Mouse (Mus musculus): ENCODE data around the gene Atg101. TPM values are rescaled to one million over a fixed set of nuclear protein-coding genes. Genes with fewer than 3 reads are reported as not detected.

Gene Atg101
- total and polyA plus RNA-seq, 2 experiments from 2014 or later, result 52.3 to 75.3 TPM

GRCm38 (mm10) chr15:101300128-101300527 is 16.1 kb downstream of the Atg101 start:
- Histone ChIP-seq H3K27me3 (ENCODE audit: insufficient read depth, low read length) (no peaks in the 10 kb centered on the region), H3K9ac (replicated peaks; ENCODE audit: low read length) (no peak overlapping the region), H3K4me2 (ENCODE audit: low read depth, low read length) (no peak overlapping the region), H3K36me3 (ENCODE audit: insufficient read depth, low read length) (no peaks in the 10 kb centered on the region), H3K27ac (no peak overlapping the region), H3K4me3 (ENCODE audit: low read length) (no peak overlapping the region), H3K9me3 (ENCODE audit: low read length) (no peaks in the 10 kb centered on the region), H3K4me1 (ENCODE audit: insufficient read depth, low read length) (no peaks in the 10 kb centered on the region)
- DNase-seq (ENCODE audit: low spot score) (no peak), ATAC-seq (no peak)
- WGBS, result 79% methylated on average over 6 of the region's 6 CpGs
- no peak for TF ChIP-seq CTCF (IDR thresholded peaks at IDR 0.05; ENCODE audit: low read depth)

DNA sequence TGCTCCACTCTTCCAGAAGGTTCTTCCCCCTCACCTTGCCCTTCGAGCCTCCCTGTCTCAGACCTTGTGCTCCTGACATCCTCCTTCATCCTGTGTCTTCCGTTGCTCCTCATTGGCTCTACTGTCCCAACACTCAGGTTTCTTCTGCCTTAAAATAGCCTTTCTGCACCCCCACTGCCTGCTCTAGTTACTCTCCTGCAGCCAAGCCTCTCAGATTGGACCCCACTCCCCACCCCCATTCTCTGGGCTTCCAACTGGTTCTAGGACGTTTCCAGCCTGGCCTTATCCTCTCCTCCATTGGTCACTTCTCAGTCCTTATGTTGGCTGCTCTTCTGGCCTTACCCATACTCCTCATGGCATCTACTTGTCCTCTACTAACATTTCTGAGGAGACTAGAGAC is 18.1 kb downstream of the Atg101 start:
- no peaks in the 10 kb centered on the region for H3K27me3 ChIP-seq (ENCODE audit: insufficient read depth, low read length)
- H3K4me2 ChIP-seq (ENCODE audit: low read depth, low read length), result no peak overlapping the region
- H3K9me3 ChIP-seq (ENCODE audit: low read length), result no peaks in the 10 kb centered on the region
- H3K36me3 ChIP-seq (ENCODE audit: insufficient read depth, low read length), result no peaks in the 10 kb centered on the region
- H3K27ac ChIP-seq, result no peak overlapping the region
- TF ChIP-seq CTCF (IDR thresholded peaks at IDR 0.05; ENCODE audit: low read depth), result no peak
- no peak for ATAC-seq
- no peak for DNase-seq (ENCODE audit: low spot score)
- no peaks in the 10 kb centered on the region for H3K4me1 ChIP-seq (ENCODE audit: insufficient read depth, low read length)
- H3K9ac ChIP-seq (replicated peaks; ENCODE audit: low read length), result no peak overlapping the region
- H3K4me3 ChIP-seq (ENCODE audit: low read length), result no peak overlapping the region
- WGBS, result 81% methylated on average over 3 of the region's 3 CpGs

GRCm38 (mm10) chr15:101303830-101304229 is 19.8 kb downstream of the Atg101 start:
- Histone ChIP-seq H3K27ac (no peak overlapping the region), H3K4me1 (ENCODE audit: insufficient read depth, low read length) (no peaks in the 10 kb centered on the region), H3K36me3 (ENCODE audit: insufficient read depth, low read length) (no peaks in the 10 kb centered on the region), H3K27me3 (ENCODE audit: insufficient read depth, low read length) (no peaks in the 10 kb centered on the region), H3K4me3 (ENCODE audit: low read length) (no peak overlapping the region), H3K4me2 (ENCODE audit: low read depth, low read length) (no peak overlapping the region), H3K9ac (replicated peaks; ENCODE audit: low read length) (no peak overlapping the region), H3K9me3 (ENCODE audit: low read length) (no peaks in the 10 kb centered on the region)
- DNase-seq (ENCODE audit: low spot score) (no peak), ATAC-seq (no peak)
- TF ChIP-seq CTCF (IDR thresholded peaks at IDR 0.05; ENCODE audit: low read depth), result no peak
- 84% methylated on average over 4 of the region's 4 CpGs for WGBS

DNA sequence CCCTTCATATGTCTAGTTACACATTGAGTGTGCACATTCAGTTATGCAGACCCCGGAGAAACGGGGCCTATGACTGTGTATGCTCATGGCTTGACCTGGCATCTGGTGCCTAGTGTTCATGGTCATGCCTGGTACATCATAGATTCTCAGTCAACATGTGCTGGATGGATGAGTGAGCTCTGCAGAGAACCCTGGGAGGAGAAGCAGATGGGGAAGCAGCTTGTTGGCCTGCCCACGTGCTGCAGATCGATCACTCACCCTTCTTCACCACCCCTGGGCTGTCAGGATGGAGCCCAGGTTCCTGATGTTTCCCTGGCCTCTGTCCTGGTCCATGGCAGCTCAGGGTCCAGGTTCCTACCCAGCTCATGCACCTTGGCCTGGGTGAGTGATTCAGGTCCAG is 22.4 kb downstream of the Atg101 start:
- no peak overlapping the region for H3K4me3 ChIP-seq (ENCODE audit: low read length)
- DNase-seq (ENCODE audit: low spot score), result no peak
- no peak overlapping the region for H3K27ac ChIP-seq
- H3K27me3 ChIP-seq (ENCODE audit: insufficient read depth, low read length), result no peaks in the 10 kb centered on the region
- no peak for TF ChIP-seq CTCF (IDR thresholded peaks at IDR 0.05; ENCODE audit: low read depth)
- H3K4me1 ChIP-seq (ENCODE audit: insufficient read depth, low read length), result no peaks in the 10 kb centered on the region
- no peaks in the 10 kb centered on the region for H3K9me3 ChIP-seq (ENCODE audit: low read length)
- WGBS, result 78% methylated on average over 4 of the region's 4 CpGs
- H3K9ac ChIP-seq (replicated peaks; ENCODE audit: low read length), result no peak overlapping the region
- ATAC-seq, result no peak
- no peak overlapping the region for H3K4me2 ChIP-seq (ENCODE audit: low read depth, low read length)
- no peaks in the 10 kb centered on the region for H3K36me3 ChIP-seq (ENCODE audit: insufficient read depth, low read length)

DNA sequence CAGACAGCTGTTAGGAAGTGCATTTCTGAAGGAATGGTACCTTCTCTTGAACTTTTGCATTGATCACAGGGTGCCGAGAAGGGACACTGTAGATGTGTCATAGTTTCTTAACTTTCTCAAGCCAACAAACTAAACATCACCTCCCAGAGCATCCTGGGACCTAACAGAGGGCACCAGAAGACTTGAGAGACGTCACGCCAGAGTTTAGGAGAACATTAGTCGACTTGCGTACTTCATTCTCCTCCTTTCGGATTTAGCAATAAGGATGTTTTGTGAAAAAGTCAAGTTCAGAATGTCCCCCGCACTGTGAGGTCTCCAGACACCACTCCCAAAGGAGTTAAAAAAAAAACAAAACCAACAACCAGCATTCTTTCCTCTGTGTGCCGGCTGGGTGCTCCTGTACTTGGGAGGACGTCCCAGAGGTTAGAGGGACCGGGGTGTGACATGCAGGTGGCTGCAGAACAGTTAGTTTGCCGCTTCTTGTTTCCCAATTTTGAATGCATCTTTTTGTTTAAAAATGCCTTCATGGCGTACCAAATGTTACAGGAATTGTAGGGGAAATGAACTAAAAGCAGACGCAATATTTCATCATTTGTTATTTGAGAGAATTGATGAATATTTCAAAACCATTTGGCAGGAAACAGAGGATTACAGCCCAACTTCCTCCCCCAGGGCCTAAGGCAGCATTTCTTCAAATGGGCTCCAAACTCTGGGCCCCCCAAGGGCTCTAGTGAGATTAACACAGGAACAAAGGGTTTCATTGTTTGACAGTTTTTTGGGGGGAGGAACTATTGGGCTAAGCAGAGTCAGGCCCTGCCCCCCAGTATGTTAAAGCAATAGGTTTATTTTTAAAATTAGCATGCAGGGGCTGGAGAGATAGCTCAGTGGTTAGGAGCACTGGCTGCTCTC is 24.6 kb downstream of the Atg101 start:
- H3K9me3 ChIP-seq (ENCODE audit: low read length), result no peaks in the 10 kb centered on the region
- no peaks in the 10 kb centered on the region for H3K36me3 ChIP-seq (ENCODE audit: insufficient read depth, low read length)
- no peak overlapping the region for H3K27ac ChIP-seq
- no peak overlapping the region for H3K4me2 ChIP-seq (ENCODE audit: low read depth, low read length)
- no peak overlapping the region for H3K9ac ChIP-seq (replicated peaks; ENCODE audit: low read length)
- no peak for DNase-seq (ENCODE audit: low spot score)
- 66% methylated on average over 13 of the region's 13 CpGs for WGBS
- H3K4me1 ChIP-seq (ENCODE audit: insufficient read depth, low read length), result no peaks in the 10 kb centered on the region
- no peak for TF ChIP-seq CTCF (IDR thresholded peaks at IDR 0.05; ENCODE audit: low read depth)
- no peak overlapping the region for H3K4me3 ChIP-seq (ENCODE audit: low read length)
- no peak for ATAC-seq
- no peaks in the 10 kb centered on the region for H3K27me3 ChIP-seq (ENCODE audit: insufficient read depth, low read length)

GRCm38 (mm10) chr15:101309493-101309892 is 25.4 kb downstream of the Atg101 start:
- no peak for TF ChIP-seq CTCF (IDR thresholded peaks at IDR 0.05; ENCODE audit: low read depth)
- no peak overlapping the region for H3K9ac ChIP-seq (replicated peaks; ENCODE audit: low read length)
- no peak overlapping the region for H3K4me2 ChIP-seq (ENCODE audit: low read depth, low read length)
- no peak overlapping the region for H3K27ac ChIP-seq
- no peaks in the 10 kb centered on the region for H3K9me3 ChIP-seq (ENCODE audit: low read length)
- no peak for DNase-seq (ENCODE audit: low spot score)
- H3K4me1 ChIP-seq (ENCODE audit: insufficient read depth, low read length), result no peaks in the 10 kb centered on the region
- WGBS, result 51% methylated on average over 5 of the region's 5 CpGs
- no peaks in the 10 kb centered on the region for H3K36me3 ChIP-seq (ENCODE audit: insufficient read depth, low read length)
- ATAC-seq, result no peak
- H3K4me3 ChIP-seq (ENCODE audit: low read length), result no peak overlapping the region
- no peaks in the 10 kb centered on the region for H3K27me3 ChIP-seq (ENCODE audit: insufficient read depth, low read length)

Measured in hindbrain, postnatal 0 days (tissue).